Mouse (Mus musculus): ENCODE results near the gene Evi5l.

- TF ChIP-seq POLR2A (IDR thresholded peaks at IDR 0.05; ENCODE audit: insufficient read depth, low read length) (peak; percentile 44), CTCF (IDR thresholded peaks at IDR 0.05; ENCODE audit: low read depth, low read length) (no peak), EP300 (IDR thresholded peaks at IDR 0.05; ENCODE audit: insufficient read depth, low read depth, low read length) (no peak)
Measured at GRCm38 (mm10) chr8:4165852-4166751, at the start of gene Evi5l.
